ENCODE assay signal across 16 mouse cellular contexts in genomic region chr3:39978916-39979679, GRCm38 (mm10).
DNase-seq lines count a peak whose midpoint lies in the region; ATAC-seq and TF ChIP-seq lines count a peak whose summit lies in the region.
"Had no signal": no experiment of that assay in that cellular context is flagged by ENCODE, and none has a peak within 500 bp of the region (broad histone marks: within the 10 kb centered on the region; RNA-seq: fewer than 3 reads in every experiment).

No protein-coding gene starts in this region.

- H3K27me3 ChIP-seq in limb, embryonic 14.5 days (ENCODE audit: control insufficient read depth, insufficient read depth, low read length): no peaks in the 10 kb centered on the region
- H3K27me3 ChIP-seq in limb, embryonic 10.5 days (ENCODE audit: low read depth, poor library complexity, severe bottlenecking): no peaks in the 10 kb centered on the region
- no peaks in the 10 kb centered on the region for H3K27me3 ChIP-seq in ES-Bruce4 (ENCODE audit: control insufficient read depth, insufficient read depth, low read length, poor library complexity, severe bottlenecking)
- no peaks in the 10 kb centered on the region for H3K27me3 ChIP-seq in embryonic facial prominence, embryonic 13.5 days
- no peaks in the 10 kb centered on the region for H3K27me3 ChIP-seq in stomach, postnatal 0 days (ENCODE audit: control insufficient read depth, insufficient read depth, low read length)
- H3K27me3 ChIP-seq: embryonic facial prominence, embryonic 12.5 days had no signal

- H3K4me3 ChIP-seq in limb, embryonic 14.5 days (replicated peaks; ENCODE audit: low read length): no peak overlapping the region
- H3K4me3 ChIP-seq in limb, embryonic 10.5 days: no peak overlapping the region
- no peak overlapping the region for H3K4me3 ChIP-seq in ES-Bruce4 (ENCODE audit: low read depth, low read length)
- H3K4me3 ChIP-seq in embryonic facial prominence, embryonic 13.5 days: no peak overlapping the region
- H3K4me3 ChIP-seq in stomach, postnatal 0 days (ENCODE audit: low read depth, low read length): no peak overlapping the region
- H3K4me3 ChIP-seq: embryonic facial prominence, embryonic 12.5 days; myocyte had no signal

- TF ChIP-seq POLR2A in limb, embryonic 14.5 days (IDR thresholded peaks at IDR 0.05; ENCODE audit: borderline replicate concordance, extremely low read depth, insufficient read depth, insufficient read length): no peak
- TF ChIP-seq POLR2A in ES-Bruce4 (IDR thresholded peaks at IDR 0.05; ENCODE audit: insufficient read depth, low read length): no peak

- peak; percentile 75 for DNase-seq in limb, embryonic 14.5 days (ENCODE audit: low spot score)
- no peak for DNase-seq in limb, embryonic 10.5 days (ENCODE audit: low spot score)
- peak; percentile 51 for DNase-seq in ZHBTc4 (ENCODE audit: low read depth, low spot score)
- no peak for DNase-seq in left cerebral cortex, postnatal 4 days
- DNase-seq in stomach, postnatal 0 days (ENCODE audit: low spot score): no peak
- DNase-seq in urinary bladder, postnatal 4 days (ENCODE audit: low spot score in 2 of 2): no peak
- DNase-seq: heart, adult 11 months; kidney, adult 8-10 months; thymus, postnatal 4 days had no signal

- H3K4me1 ChIP-seq in limb, embryonic 14.5 days (ENCODE audit: control insufficient read depth, insufficient read depth, low read length): no peaks in the 10 kb centered on the region
- H3K4me1 ChIP-seq in limb, embryonic 10.5 days: peaks cover 4% of the 10 kb centered on the region; the same call in 1 of the 2 replicates
- H3K4me1 ChIP-seq in ES-Bruce4 (ENCODE audit: control insufficient read depth, insufficient read depth, low read length): peaks cover 2% of the 10 kb centered on the region
- H3K4me1 ChIP-seq in embryonic facial prominence, embryonic 13.5 days: peaks cover 12% of the 10 kb centered on the region
- H3K4me1 ChIP-seq in stomach, postnatal 0 days (replicated peaks; ENCODE audit: control insufficient read depth, insufficient read depth): no peaks in the 10 kb centered on the region

- no peaks in the 10 kb centered on the region for H3K36me3 ChIP-seq in limb, embryonic 14.5 days (ENCODE audit: control insufficient read depth, insufficient read depth, low read length)
- no peaks in the 10 kb centered on the region for H3K36me3 ChIP-seq in limb, embryonic 10.5 days
- H3K36me3 ChIP-seq in ES-Bruce4 (ENCODE audit: control insufficient read depth, insufficient read depth, low read length, poor library complexity, severe bottlenecking): no peaks in the 10 kb centered on the region
- no peaks in the 10 kb centered on the region for H3K36me3 ChIP-seq in embryonic facial prominence, embryonic 13.5 days
- no peaks in the 10 kb centered on the region for H3K36me3 ChIP-seq in stomach, postnatal 0 days (ENCODE audit: control insufficient read depth, insufficient read depth, low read length)
- H3K36me3 ChIP-seq: embryonic facial prominence, embryonic 12.5 days had no signal

- H3K27ac ChIP-seq in limb, embryonic 14.5 days (replicated peaks; ENCODE audit: low read depth, low read length): no peak overlapping the region; the same call in 1 of the 2 replicates
- H3K27ac ChIP-seq in limb, embryonic 10.5 days: no peak overlapping the region
- peak overlapping the region; percentile 70 for H3K27ac ChIP-seq in ES-Bruce4 (ENCODE audit: insufficient read depth, low read length)
- peak overlapping the region; percentile 18; the same call in 1 of the 2 replicates for H3K27ac ChIP-seq in embryonic facial prominence, embryonic 13.5 days
- H3K27ac ChIP-seq in stomach, postnatal 0 days (replicated peaks): no peak overlapping the region
- H3K27ac ChIP-seq: embryonic facial prominence, embryonic 12.5 days; hindbrain, embryonic 14.5 days; liver, embryonic 14.5 days had no signal

- H3K4me2 ChIP-seq in limb, embryonic 14.5 days (replicated peaks; ENCODE audit: low read depth, low read length, severe bottlenecking): no peak overlapping the region
- no peak overlapping the region for H3K4me2 ChIP-seq in embryonic facial prominence, embryonic 13.5 days
- no peak overlapping the region for H3K4me2 ChIP-seq in stomach, postnatal 0 days (replicated peaks; ENCODE audit: low read depth)
- H3K4me2 ChIP-seq: embryonic facial prominence, embryonic 12.5 days; hindbrain, embryonic 14.5 days had no signal

- no peak overlapping the region for H3K9ac ChIP-seq in limb, embryonic 14.5 days (ENCODE audit: low read depth, low read length, severe bottlenecking)
- no peak overlapping the region for H3K9ac ChIP-seq in ES-Bruce4 (ENCODE audit: low read depth, poor library complexity, severe bottlenecking)
- no peak overlapping the region for H3K9ac ChIP-seq in embryonic facial prominence, embryonic 13.5 days
- H3K9ac ChIP-seq in stomach, postnatal 0 days (ENCODE audit: low read length): no peak overlapping the region
- H3K9ac ChIP-seq: embryonic facial prominence, embryonic 12.5 days; hindbrain, embryonic 14.5 days; liver, embryonic 14.5 days had no signal

- H3K9me3 ChIP-seq in limb, embryonic 14.5 days (ENCODE audit: control insufficient read depth, low read length): no peaks in the 10 kb centered on the region
- no peaks in the 10 kb centered on the region for H3K9me3 ChIP-seq in limb, embryonic 10.5 days (replicated peaks)
- 0 out of 2 replicates have a peak, but pooled peaks cover 4% of the 10 kb centered on the region for H3K9me3 ChIP-seq in ES-Bruce4 (replicated peaks; ENCODE audit: control insufficient read depth, insufficient read depth, low read length, poor library complexity, severe bottlenecking)
- no peaks in the 10 kb centered on the region for H3K9me3 ChIP-seq in embryonic facial prominence, embryonic 13.5 days
- no peaks in the 10 kb centered on the region for H3K9me3 ChIP-seq in stomach, postnatal 0 days (ENCODE audit: control insufficient read depth, low read length)
- H3K9me3 ChIP-seq: embryonic facial prominence, embryonic 12.5 days had no signal

- no peak for ATAC-seq in limb, embryonic 14.5 days (ENCODE audit: low FRiP score, low read depth)
- no peak for ATAC-seq in embryonic facial prominence, embryonic 13.5 days (ENCODE audit: insufficient number of reproducible peaks, insufficient read depth, low FRiP score, low TSS enrichment, low read depth)
- ATAC-seq in stomach, postnatal 0 days (ENCODE audit: low FRiP score, low TSS enrichment): no peak
- ATAC-seq: forebrain, embryonic 16.5 days had no signal

- no peak for TF ChIP-seq EP300 in ES-Bruce4 (IDR thresholded peaks at IDR 0.05; ENCODE audit: insufficient read depth, low read depth, low read length)
- TF ChIP-seq EP300 in stomach, postnatal 0 days (optimal IDR thresholded peaks at IDR 0.05): no peak

- intact Hi-C loops in left cerebral cortex, postnatal 4 days (cut with DNase I): no loop called here

- TF ChIP-seq CTCF in ES-Bruce4 (IDR thresholded peaks at IDR 0.05; ENCODE audit: low read depth, low read length): no peak
- TF ChIP-seq CTCF in stomach, postnatal 0 days (IDR thresholded peaks at IDR 0.05; ENCODE audit: low read depth): no peak

- WGBS in limb, embryonic 14.5 days: 22% methylated on average over 3 of the region's 3 CpGs
- WGBS in limb, embryonic 10.5 days: 14% methylated on average over 3 of the region's 3 CpGs
- WGBS in embryonic facial prominence, embryonic 13.5 days: 14% methylated on average over 3 of the region's 3 CpGs
- 23% methylated on average over 3 of the region's 3 CpGs for WGBS in stomach, postnatal 0 days

Comparison
In these comparisons a context has a peak if more than half of its experiments do, and no peak if none do; other contexts are left out.
1. DNase-seq: peak in limb, embryonic 14.5 days (single experiment) and ZHBTc4 (single experiment); none in limb, embryonic 10.5 days (single experiment), left cerebral cortex, postnatal 4 days (single experiment), stomach, postnatal 0 days (single experiment) and urinary bladder, postnatal 4 days (0 of 2).
2. H3K27ac ChIP-seq: peak in ES-Bruce4 (single experiment) and embryonic facial prominence, embryonic 13.5 days (single experiment); none in limb, embryonic 14.5 days (single experiment), limb, embryonic 10.5 days (single experiment) and stomach, postnatal 0 days (single experiment).